Mouse (Mus musculus) thymus, adult 2 months (tissue): Measurements from ENCODE around the gene Cfap70.

ENCODE experiments used
- CTCF ChIP-seq: fragments of 200-500 bp; IDR thresholded peaks from 2 replicates; pipeline ENCODE4 v1.5.1; 2012; ENCODE audit warnings: mild to moderate bottlenecking, control low read depth, low read length, moderate library complexity, borderline replicate concordance; ENCODE audit not compliant: control insufficient read depth, poor library complexity, insufficient read depth; ENCODE audit errors: extremely low read depth
- POLR2A ChIP-seq: fragments of 200-500 bp; IDR thresholded peaks from 2 replicates; pipeline ENCODE4 v1.6.1; 2012; ENCODE audit warnings: mild to moderate bottlenecking, low read length, control low read depth, moderate library complexity; ENCODE audit not compliant: control insufficient read depth, poor library complexity, insufficient read depth; ENCODE audit errors: extremely low read depth

DNA sequence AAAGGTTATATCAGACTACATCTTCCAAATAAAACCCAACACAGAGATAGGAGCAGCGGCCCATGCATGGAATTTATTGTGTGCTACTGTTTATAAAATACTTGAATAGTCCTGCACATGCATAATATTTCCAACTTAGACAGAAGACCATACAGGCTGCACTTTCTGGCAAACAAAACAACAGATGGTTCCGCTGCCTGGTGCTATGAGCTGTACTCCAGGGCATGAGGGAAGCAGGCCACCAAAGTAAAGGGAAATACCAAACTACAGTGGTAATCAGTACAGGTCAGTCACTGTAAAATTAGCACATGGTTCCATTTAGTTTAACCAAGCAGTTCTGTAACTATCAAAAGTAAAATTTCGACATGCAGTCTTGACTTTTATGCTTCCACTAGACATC, 48.0 kb upstream of the Cfap70 start:
- TF ChIP-seq CTCF (no peak), POLR2A (no peak)
